Mouse (Mus musculus): ENCODE data around the gene Lingo1.

Lingo1 gene

DNA sequence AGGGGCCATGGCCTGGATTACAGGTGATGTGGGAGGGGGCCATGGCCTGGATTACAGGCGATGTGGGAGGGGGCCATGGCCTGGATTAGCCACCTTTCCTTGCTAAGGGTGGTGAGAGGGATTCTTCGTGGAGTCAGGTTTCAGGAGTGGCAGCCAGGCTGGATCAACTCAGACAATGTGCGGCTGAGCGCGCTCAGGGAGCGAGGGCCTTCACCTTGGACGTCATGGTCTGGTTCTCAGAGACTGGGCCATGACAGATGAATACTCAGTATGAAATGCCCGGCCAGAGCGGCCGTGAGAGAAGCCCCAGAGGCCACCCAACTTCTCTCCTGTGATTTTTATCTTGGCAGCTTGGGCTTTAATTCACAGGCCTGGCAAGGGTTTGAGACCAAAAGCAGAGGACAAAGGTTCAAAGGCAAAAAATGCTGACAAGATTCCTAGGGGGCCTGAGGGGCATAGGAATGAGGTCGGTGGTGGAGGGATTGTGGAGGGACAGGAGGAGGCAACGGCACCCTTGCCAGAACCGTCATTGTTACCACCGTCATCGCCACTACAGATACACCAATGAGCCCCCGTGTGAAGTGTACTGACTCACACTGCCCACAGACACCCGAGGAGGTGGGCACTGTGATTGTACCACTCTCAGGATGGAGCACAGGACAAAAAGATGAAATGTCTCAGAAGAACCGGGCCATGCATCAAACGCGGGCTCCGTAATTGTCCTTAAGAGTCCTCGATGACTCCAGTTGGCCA lies 117.2 kb downstream of the Lingo1 start:
- CTCF ChIA-PET = no interaction called here

DNA sequence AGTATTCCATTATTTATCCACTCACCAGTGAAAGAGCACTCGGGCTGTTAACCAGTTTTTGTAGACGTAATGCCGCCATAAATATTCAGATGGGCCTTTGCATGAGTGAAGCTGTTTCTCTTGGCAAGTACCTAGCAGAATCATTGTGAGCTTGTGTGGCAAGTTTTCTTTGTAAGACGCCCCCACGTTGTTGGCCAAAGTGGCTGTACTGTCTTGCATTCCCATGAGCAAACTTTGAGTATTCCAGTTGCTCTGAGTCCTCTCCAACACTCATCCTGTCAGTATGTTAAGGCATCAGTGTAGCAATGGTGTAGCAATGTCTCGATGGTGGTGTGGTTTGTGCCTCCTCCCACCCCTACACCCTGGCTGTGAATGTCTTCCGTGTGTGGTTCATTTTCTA lies 120.6 kb downstream of the Lingo1 start:
- CTCF ChIA-PET = no interaction called here

DNA sequence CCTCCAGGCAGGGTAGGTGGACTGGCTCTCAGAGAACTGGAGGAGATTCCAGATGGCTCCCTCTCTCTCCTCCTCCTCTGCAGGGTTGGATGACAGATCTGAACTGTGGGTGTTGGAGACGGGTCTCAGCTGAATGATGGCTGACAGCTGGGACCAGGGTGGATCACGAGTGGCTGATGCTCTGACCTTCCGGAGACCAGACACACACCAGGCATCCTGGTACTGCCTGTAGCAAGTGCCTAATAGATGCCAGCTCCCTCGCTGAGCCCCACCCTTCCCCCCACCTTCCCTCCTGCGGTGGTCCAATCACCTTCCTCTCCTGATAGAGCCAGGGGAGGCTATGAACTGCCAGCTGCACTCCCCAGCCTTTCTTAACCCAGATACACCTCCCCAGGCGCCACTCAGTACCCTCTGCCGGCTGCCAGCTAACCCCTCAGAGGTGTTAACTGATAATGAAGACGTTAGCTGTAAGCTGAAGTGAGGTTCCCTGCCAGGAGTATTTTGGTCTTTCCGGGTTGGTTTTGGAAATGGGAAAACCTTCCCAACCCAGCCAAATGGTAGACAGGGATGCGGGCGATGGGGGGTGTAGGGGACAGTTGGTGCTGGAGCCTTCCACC lies 126.6 kb downstream of the Lingo1 start:
- CTCF ChIA-PET = no interaction called here

DNA sequence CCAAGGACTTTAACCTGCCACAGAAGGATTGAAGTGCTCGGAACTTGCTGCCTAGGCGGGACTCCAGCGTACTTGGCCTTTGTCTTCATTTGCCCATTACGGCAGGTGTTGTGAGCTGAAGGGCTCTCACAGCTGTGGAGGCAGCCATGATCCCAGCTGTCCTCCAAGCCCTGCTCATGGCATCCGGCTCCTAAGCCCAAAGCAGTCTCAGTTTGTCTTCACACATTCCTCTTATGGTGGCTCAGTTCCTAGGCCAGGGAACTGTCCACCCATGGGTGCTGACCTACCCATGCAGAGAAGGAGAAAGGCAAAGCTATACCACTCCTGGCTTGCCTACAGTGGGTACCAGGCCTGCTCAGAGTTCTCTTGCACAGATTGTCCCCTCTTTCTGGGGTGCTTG lies 132.1 kb downstream of the Lingo1 start:
- CTCF ChIA-PET = no interaction called here

DNA sequence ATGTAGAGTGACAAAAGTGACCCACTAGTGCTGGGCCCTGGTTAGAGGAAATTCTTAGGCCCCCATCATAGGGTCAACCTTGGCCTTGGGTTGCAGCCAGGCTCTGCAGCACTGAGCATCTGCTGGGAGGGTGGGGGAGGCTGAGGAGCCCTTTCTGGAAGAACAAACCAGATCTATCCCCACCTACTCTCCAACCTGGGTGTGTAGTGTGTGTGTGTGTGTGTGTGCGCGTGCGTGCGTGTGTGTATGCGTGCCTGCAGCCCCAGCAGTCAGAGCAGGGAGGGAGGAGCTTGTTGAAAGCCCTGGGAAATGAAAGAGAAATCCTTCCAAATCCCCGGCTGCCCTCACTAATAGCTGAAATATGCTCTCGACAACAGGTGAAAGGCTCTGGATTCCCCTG lies 133.3 kb downstream of the Lingo1 start:
- CTCF ChIA-PET = interaction anchor here (0.6 kb wide), 1 partner anchor 8 kb away, joined by 3 read pairs; no protein-coding TSS in a partner anchor

DNA sequence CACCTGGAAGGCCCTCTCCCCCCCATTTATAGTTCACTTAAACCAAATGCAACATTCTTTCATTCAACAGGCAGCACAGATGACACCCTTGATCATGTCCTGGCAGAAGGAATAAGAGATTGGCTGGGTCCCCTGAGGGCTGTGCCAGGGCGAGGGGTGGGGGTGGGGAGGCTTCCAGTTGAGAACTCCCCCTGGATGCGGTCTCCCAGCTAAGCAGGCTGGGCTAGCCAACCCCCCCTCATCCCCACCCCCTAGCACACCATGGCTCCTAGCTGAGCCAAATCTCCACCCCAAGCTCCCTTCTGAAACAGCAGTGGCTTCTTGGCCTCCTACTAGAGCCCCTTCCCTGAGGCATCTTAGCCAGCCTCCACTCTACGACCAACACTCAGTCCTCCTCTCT lies 133.9 kb downstream of the Lingo1 start:
- CTCF ChIA-PET = interaction anchor here (0.6 kb wide), 1 partner anchor 9 kb away, joined by 3 read pairs; no protein-coding TSS in a partner anchor

DNA sequence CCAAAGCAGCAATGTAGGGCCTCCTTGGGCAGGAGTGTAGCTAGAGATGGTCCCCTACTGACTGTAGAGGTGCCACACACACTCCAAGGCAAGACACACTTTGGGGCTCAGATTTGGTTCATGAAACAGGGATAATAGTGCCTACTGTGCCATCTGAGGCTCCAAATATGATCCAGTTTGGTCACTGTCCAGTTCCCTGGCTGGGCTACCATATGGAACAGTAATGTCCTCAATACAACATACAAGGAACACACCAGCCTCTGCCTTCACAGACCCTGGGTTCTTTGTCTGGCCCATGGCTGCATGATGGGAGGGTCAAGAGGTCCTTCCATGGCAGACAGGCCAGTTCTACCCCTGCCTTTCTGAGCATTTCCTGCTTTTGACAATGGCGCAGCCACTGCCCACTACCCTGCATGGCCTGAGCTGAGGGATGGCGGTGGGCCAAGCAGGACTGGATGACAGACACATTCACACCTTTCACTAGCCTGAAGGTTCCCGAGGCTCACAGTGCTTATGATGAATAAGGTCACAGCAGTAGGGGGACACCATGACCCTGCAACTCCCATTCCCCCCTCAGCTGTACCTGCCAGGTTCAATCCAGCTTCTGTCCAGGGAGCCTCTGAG lies 134.9 kb downstream of the Lingo1 start:
- CTCF ChIA-PET = no interaction called here

DNA sequence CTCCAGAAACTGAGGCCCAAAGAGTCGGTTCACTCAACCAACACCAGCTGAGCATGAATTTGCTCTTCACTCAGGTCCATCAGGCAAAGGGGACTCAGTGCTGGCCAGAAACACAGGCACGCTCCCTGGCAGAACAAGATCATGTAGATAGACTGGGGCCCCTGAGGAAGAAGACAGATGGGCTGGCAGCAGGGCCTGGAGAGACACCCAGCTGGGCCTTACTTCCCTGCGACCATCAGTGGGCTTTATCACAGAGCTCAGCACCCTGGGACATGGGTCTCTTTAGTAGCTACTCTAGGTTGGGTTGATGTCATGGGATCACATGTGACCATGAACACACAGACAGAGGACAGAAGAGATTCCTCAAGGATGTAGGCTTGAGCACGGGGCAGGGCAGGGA lies 137.7 kb downstream of the Lingo1 start:
- CTCF ChIA-PET = no interaction called here

DNA sequence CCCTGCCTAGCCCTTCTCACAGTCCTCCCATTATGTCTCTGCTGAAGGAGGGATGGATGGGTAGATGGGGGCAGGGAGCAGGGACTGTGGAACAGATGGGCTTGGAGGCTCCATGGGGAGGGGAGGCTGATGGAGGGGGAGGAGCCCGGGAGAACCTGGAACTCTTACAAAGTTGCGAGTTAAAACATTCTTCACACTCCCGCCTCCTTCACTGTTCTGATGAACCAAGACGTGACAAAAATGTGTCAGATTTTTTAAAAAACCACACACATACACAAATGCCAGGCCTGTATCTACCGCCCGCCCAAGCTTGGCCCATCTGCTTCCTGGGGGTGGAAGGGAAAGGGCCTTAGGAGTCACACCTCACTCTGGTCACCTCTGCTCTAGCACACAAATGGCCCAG lies 138.3 kb downstream of the Lingo1 start:
- CTCF ChIA-PET = no interaction called here

DNA sequence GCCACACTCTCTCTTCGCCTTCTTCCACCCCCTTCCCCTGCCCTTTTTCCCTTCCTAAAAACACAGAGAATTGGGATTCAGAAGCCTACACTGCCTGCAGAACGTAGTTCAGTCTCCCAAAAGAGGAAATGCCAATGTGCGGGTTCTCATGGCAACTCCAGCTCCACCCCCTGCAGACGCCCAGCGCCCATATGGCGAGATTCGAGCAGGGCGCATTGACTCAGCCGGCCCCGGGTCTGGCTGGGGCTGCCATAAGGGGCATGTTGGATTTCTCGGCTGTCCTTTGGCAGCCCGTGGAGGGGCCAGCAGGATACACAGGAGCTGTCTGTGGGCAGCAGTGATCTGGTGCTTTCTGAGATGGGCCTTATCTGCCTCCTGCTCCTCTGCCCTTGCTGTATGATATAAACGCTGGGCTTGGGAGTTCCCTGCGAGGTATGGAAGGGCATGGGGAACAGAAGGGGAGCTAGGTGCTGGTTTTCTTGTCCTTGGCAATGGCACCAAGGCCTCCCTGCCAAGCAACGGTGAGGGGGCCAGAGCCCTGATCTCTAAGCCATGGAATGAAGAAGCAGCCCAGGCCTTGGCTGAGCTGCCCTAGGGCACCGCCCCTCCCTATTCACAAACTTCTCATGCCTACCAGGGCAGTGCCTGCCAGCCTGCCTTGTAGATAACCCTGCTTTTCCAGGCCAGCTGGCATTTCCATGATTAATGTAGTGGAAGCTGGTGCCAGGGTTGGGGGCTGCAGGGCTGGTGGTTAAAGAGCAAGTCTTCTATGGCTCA lies 139.3 kb downstream of the Lingo1 start:
- CTCF ChIA-PET = interaction anchor here (0.6 kb wide), 1 partner anchor 1123 kb away, joined by 15 read pairs; no protein-coding TSS in a partner anchor

DNA sequence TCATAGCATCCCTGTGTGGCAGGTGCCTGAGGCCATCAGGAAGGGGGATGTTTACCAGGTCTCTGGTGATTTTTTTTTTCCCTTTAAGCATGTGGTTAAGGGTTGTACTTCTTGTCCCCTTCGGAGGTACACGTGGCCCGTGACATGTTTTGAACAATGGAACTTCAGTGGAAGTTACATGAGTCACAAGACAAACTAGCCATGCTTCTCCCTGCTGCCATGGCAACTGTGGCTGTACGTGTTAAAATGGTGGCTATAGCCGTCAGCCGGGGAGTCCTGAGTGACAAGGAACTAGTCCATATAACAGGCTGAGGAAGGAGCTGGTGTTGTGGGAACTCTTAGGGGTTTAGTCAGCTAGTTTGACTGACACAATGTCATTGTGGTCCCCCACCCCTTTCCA lies 141.1 kb downstream of the Lingo1 start:
- CTCF ChIA-PET = no interaction called here

DNA sequence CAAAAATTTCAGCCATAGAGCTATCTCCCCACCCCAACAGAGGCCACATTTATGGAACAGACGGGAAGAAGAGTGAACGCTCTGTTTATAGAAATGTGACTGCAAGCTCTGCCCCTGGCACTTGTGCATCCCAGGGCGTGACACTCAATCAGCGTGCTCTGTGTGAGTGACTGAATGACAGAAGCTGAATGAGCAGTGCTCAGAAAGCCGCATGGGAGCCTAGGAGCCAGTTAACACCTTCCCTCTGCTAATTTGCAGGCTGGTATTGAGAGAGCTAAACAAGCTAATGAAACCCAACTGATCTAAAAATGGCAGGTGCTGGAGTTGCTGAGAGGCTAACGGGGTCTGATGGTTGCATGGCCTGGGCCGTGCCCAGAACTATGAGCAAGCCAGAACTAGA lies 143.7 kb downstream of the Lingo1 start:
- CTCF ChIA-PET = interaction anchor here (0.6 kb wide), 1 partner anchor 928 kb away, joined by 3 read pairs; no protein-coding TSS in a partner anchor

DNA sequence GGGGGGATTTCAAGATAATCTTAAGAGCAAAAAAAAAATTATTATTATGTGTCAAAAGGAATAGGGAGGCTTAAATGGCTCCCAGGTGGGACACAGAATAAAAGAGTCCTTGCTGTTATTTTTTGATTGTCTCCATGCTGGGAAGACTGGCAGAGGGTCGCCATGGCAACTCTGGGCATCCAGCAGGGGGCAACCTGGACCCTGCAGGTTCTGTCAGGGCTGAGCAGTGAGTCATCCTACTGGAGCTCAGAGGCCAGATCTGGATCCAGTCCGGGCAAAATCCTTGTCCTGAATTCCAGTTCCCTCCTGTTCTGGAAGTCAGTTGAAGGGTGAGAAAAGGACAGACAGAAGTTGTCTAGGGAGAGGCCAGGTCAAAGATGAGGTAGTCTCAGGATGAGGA lies 144.7 kb downstream of the Lingo1 start:
- CTCF ChIA-PET = no interaction called here

DNA sequence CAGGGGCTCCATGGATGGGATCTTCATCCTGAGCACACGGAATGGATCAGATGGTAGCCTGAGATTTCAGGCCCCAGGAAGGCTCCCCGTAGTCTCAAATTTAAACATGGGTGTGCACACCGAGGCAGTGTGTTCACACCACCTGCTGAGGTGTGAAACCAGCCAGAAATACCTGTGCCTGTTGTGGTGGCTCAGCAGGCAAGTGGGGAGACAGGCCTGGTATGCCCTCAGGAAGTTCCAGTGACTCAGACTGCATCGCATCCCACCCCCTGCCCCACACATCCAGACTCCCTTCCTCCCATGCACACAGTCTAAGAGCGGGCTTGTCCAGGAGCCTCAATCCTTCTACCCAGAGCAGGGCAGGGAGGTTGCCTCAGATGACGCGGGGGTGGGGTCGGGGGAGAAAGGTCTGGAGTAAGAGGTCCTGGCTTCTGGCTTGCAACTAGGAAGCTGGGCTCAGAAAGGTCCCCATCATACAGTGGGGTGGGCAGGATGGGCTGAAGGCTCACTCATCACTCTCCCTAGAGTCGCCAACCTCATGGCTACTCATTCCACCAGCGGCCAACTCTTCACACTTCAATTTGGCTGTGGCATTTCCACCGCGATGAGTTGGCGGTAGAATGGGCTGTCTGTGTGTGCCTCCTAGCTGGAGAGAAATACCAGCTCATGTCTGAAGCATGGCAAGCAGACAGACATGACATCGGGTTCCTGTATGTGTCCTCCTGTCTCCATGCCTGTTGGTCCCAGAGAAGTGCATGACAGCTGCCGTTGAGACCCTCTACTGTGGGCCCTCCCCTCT lies 149.8 kb downstream of the Lingo1 start:
- CTCF ChIA-PET = no interaction called here

DNA sequence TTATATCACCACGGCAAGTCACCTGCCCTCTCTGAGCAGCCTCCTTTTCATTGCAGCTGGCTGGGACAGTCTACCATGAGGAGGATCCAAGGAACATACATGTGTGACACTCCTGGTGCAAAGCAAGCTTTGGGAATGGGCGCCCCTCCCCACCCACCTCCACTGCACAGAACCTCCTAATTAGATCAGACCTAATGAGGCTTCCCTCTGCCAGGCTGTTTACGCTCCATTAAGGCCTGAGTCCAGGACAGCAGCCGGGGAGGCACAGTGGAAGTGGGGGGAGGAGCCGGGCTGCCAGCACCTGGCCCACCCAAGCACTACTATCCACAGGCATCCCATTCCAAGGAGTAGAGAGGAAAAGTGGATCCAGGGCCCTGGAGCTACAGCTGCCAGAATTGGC lies 152.8 kb downstream of the Lingo1 start:
- CTCF ChIA-PET = no interaction called here

DNA sequence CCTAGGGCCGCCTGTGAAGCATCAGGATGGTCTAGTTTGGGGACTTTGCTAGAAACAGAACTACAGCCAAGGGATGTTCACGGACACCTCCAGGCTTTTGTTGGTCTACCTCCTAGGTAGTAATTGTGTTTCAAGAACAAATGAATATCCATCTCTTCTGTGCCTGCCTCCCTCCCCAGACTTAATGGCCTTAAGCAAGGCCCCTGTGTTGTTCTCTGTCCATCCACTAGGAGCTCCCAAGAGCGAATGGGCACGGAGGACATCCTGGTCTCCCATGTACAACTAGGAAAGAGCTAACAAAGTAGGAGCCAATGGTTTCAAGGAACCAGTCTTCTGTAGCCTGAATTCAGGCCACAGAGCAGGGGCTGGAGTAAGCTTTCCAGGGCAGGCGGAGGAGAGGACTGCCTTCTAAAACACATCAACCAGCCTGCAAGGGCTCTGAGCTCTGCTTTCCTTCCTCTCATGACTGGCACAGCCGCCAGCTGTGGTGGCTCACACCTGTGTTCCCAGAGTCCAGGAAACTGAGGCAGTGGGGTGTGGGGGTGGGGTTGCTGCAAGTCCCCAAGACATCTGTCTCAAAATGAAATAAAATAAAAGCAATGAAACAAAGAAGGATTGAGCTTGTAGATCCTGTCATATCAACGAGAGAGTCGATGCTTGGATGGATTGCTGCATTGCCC lies 157.9 kb downstream of the Lingo1 start:
- CTCF ChIA-PET = no interaction called here

DNA sequence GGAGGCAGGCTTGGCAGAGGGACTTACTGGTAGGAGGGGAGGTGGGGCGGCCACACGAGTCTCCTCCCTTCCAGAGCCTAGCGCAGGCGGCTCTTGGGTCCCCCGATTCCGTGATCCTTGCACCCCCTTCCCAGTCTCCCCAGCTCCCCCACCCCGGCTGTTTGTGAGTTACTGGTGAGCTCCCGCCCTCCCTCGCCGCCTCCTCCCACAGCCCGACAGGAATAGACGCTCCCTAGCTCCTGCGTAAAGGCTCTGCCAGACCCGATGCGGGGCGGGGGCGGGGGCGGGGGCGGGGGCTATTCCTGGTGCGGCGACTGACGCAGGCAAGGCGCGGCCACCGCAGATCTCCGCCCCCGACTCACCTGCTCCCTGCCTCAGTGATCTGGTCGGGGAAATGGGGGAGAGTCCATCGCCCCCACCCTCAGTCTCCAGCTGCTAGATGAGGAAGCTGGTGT lies 158.8 kb downstream of the Lingo1 start:
- CTCF ChIA-PET = interaction anchor here (0.7 kb wide), 1 partner anchor 178 kb away, joined by 3 read pairs; no protein-coding TSS in a partner anchor

DNA sequence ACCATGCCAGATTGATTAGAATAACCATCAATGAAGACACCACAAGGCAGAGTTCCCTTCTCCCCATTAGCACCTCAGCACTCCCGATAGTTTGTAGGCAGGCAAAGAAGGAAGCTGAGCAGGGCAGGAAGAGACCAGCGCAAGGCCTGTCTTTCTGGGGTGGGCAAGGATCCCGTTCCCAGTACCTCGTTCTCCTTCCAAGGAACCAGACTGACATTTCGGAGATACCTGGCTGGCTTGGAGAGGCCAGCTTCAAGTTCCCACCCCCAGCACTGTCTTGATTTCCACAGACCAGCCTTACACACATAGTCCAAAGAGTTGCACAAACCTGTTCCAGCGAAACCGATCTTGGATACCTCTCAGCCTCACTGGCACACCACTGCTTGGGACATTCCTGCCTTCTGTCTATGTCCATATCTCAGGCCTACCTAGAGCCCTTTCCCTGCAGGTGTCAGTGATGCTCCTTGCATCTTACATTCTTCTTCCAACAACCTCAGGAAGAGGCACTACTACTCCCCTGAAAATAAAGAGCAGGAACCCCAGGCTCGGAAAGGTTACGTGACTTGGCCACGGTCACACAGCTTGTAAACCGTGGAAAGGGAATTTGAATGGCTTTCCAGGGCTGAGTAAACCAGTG lies 159.4 kb downstream of the Lingo1 start:
- CTCF ChIA-PET = no interaction called here

DNA sequence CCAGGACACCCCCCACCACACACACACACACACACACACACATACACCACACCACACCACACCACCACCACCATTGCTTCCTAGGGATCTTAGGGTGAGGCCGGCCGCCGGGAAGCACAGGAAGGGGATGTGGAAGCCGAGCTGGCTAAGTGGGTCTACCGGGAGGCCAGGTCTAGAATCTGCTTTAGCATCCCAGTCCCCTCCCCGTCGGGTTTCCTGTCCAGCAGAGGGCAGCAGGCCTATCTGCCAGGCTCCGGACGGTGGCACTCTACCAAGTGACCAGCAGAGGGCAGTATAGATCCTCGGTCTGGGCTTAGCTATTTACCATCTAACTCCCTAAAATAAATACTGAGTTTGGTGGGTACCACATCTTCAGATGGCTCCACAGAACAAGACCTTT lies 160.1 kb downstream of the Lingo1 start:
- CTCF ChIA-PET = no interaction called here

DNA sequence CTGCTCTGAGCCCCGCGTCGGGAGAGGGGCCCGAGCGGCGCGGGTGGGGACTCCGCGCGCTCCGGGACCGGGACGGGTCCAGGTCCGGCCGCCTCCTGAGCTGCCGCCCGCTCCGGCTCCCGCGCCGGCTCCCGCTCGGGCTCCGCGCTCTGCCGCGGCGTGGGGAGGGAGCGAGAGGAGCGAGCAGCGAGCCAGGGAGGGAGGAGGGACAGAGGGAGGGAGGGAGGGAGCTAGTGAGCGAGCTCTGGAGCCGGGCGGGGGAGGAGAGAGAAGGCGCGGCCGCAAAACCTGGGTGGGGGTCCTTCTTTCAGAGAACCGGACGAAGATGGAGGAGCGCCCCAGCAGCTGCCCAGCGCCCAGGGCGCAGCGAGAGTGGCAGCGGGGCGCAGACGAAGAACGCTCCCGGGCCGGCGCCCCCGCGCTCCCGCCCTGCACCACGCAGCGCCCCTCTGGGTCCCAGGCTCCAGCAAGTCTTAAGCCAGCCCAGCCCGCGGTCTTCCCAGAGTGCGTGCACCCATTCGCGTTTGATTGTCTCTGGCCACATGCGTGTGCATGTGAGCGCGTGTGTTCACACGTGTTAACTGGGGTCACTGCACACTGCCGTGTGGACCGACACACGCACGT lies 160.7 kb downstream of the Lingo1 start:
- CTCF ChIA-PET = no interaction called here

Measured in spleen, embryonic (tissue).